Mouse (Mus musculus) right cerebral cortex, postnatal 10 days (tissue): ENCODE results near the gene Dnajc8.
"Not testable (repeated sequence)": the region's sequence is repeated elsewhere in the genome, so short reads cannot be mapped to it uniquely, and the experiment has no call there.

Source experiments
- DNase-seq, 2 experiments: peaks; one replicate each; pipeline ENCODE4 v3.0.0; 2021; ENCODE audit warnings: low spot score in 2 of 2

Gene Dnajc8

DNA sequence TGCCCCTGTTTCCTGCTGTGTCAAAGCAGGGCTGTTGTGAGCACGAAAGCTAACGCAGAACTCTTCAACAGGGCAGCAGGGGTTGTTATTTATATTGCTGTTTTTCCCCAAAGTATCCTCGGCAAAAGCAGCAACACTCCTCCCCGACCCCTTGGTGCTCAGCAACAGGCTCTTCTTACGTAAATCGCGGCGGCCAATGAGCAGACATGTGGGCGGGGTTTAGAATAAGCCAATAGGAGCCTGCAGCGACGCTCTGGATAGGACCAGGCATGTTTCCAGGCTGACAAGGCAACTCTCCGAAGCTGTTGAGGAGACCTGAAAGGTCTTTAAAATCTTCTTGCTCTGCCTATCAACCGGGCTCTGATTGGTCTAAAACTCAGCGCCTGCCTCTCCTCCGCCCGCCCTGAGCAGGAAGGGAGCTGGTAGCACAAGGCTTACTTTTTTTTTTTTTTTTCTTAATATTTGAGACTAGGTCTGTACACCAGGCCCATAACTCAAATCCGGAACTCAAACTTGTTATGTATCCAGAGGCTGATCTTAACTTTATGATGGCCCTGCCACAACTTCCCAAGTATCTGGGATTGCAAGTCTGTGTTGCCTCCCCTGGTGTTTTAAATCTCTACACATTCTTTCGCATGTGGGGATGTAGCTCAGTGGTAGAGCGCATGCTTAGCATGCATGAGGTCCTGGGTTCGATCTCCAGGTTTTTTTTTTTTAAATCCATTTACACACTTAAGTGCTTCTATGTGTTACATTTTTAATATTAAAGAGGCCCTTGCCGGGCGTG, 19.8 kb upstream of the Dnajc8 start:
- DNase-seq = peak; percentile 96 to 98

DNA sequence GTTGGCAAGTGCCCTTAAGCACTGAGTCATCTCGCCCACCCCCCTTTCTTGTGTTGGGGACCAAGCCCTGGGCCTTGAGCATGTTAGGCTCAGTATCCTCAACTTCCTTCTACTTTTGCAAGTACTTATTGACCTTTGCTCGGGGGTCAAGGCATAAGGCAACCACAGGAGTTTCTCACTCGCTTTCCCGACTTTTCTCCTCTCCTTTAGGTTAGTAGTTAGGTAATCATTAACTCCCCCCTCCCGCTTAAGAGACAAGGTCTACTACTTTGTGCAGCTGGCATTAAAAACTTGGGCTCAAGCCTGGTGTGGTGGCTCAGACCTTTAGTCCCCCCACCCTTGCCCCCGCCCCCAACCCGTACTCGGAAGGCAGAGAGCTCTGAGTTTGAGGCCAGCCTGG, 17.3 kb upstream of the Dnajc8 start:
- no peak for DNase-seq

DNA sequence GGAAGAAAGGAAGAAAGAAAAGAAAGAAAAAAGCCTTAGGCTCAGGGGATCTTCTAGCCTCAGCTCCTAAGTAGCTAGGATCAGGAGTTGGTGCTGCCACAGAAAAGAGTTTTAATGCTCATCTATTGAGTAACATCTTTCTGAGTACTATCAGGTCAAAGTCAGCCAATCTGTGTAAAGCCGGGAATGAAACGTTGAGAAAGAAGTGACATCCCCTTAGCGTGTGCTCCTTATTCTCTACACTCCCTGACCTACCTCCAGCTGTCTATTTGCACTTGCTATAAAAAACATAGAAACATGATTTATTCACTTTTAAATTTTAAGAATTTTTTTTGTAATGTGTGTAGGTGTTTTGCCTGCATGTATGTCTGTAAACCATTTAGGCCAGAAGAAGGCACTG, 16.2 kb upstream of the Dnajc8 start:
- DNase-seq = no peak

GRCm38 (mm10) chr4:132524321-132524741, 11.0 kb upstream of the Dnajc8 start:
- DNase-seq = no peak

DNA sequence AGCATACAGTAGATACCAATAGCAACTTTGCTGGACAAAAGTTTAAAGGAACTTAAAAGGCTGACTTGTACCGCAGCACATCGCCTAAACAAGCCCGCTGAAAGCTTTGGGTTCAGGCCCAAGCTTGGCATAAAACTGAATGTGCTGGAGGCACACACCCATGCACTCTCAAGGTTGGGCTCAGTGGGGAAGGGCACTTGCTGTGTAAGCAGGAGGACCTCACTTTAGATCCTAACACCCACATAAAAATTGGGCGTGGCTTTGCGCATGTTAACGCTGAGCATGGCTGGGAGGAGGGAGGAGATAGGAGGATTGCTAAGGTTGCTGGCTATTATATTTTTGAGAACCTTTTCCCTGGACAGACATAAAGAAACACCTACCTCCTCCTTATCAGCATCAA, 10.5 kb upstream of the Dnajc8 start:
- no peak for DNase-seq

DNA sequence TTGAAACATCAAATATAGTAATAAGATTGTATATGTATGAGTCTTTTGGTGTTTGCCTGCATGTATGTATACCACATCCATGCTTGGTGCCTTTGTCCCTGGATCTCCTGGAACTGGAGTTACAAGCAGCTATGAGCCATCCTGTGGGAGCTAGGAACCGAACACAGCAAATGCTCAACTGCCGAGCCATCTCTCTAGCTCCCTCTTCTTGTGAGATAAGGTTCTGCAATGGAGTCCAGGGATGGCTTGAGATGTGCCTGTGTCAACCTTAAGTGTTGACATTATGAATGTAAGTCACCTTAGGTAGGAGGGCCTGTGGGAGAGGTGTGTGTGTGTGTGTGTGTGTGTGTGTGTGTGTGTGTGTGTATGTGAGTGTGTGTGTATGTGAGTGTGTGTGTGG, 8.7 kb upstream of the Dnajc8 start:
- DNase-seq = no peak

- no peak for DNase-seq
Measured at GRCm38 (mm10) chr4:132527917-132528522, 7.3 kb upstream of the Dnajc8 start.

- DNase-seq = no peak
Measured at GRCm38 (mm10) chr4:132529344-132529743, 6.0 kb upstream of the Dnajc8 start.

DNA sequence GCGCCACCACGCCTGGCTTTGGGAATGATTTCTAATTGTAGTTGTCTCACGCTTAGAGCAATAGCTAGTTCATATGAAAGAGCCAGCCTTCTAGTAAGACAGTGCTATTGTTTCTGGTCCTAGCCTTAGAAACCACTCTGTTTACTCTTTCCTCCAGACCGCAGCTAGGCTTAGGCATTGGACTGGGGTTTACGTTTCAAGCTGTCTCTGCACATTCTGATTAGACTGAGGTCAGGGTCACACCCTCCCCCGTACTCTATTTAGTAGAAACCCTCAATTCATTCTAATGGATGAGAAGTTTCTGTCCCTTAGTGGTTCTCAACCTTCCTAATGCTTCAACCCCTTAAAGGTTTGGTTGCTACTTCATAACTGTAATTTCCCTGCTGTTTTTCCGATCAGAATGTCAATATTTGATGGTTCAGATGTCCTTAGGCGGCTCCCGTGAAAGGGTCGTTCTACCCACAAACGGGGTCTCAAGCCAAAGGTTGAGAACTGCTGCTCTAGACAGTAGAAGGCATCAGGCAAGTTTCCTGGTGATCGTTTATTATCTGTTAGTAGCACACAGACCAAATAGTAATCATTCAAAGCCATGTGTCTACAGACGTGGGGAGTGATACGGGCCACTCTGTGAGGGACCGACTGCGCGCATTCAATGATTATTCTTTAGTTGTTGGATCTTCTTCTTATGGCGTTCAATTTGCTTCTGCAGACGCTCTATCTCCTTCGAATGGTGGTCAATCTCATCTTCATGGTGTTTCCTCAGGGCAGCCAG, 5.1 kb upstream of the Dnajc8 start:
- DNase-seq = no peak

DNA sequence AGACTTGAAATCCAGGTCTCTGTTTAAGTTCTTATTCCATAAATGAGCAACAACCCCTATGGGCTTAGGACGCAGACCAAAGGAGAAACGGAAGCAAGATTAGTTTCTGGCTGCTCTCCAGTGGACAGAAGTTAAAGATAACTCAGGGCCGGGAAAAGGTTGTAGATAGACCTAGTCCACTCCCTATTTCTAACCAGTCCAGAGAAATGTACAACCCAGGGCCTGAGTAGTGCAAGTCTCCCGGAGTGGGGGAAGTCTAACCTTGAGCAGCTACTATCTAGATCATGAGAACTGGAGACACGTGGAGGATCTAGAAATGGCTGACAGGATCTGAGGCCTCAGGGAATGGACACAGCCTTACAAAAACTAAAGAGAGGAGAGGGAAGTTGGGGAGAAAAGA, 2.9 kb upstream of the Dnajc8 start:
- no peak for DNase-seq

DNA sequence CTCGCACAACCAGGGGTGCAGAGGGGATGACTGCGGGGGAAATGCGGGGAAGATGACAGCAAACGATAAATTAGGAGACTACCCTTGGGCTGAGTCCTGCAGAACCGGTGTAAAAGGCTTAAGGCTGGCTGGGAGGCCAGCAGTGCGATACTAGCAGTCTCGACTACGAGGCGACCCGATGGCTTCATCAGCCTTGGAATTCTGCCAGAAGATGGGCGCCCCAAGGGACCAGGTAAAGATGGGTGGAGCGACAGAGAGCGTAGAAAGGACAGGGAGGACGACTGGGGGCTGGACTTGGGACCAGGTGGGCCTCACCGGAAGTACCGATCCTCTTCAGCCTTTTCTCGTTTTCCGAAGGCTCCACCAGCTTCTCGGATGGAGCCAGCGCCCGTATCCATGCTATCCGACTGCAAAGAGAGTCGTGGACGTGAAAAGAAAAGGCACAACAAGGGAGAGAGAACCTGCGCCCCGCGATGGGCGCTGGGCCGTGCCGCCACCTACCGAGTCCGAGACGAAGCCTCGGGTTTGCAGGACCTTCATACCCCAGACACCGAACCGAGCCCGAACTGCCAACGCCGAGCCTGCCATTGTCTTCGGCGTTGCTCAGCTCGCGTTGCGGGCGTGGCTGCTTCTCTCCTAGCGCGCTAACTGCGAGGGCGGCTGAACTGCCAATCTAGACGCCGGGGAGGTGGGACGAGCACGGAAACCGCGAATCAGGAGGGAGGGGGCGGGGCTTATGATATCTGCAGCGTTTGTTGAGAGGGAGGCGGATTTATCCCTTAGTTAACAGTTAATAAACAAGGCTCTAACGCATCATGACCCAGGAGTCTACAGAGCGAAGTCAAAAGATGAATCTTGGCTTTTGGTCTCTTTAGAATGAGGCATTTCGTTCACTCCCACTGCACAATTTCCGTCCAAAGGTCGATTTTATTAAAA, 2.1 kb upstream of the Dnajc8 start, which contains the start of gene Atpif1:
Gene Atpif1, minus strand, starts transcription at position 679 of the 936 bp plus-strand sequence.
- peak; percentile 95 for DNase-seq

DNA sequence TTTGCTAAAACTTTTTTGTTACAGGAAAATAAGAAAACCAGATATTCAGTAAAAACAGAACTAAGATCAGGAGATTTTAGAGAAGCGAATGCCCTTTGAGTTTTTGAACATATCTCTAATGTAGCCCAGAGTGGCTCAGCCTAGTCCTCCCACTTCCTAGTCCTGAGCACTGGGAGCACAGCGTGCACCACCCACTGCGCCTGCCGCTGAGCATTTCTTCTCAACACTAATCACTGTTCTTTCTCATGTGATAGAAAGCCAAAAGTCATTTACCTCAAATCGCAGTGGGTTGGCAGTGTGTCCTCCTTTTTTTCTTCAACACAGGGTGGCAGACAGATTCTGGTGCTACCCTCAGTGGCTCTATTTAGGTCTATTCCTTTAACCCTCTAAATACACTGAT, 4.1 kb downstream of the Dnajc8 start:
- DNase-seq = no peak

DNA sequence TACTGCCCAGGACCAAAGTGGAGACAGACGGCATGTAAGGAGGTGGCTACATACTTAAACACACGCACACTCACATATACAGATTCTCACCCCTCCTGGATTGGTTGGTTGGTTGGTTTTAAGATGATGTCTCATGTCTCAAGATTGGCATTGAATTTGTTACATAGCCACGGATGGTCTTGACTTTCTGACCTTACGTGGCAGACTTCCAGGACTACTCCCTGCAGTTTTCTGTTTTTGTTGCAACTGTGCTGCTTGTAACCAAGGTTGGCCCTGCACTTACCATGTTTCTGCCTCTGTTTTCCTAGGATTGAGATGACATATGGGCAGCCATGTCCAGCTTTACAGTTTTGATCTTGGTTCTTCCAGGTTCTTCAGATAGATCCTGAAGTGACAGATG, 6.1 kb downstream of the Dnajc8 start:
- DNase-seq = no peak

DNA sequence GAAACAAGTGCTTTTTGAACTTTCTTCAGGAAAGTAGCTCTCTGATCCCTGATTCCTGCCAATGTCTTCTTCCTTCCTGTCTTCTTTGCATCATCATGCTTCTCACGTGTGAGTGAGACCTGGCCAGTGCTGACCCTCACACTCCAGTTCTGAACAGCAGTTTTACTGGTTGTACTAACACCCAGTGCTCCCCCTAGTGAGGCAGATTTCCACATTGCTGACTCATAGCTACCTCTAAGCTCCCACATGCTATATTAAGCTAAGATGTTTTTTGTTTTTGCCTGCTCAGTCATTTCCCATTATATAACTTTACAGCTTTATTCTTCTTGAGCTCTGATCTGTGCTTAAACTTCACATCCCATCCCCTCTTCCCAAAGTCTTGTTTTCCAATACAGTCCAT, 7.4 kb downstream of the Dnajc8 start:
- DNase-seq = no peak

DNA sequence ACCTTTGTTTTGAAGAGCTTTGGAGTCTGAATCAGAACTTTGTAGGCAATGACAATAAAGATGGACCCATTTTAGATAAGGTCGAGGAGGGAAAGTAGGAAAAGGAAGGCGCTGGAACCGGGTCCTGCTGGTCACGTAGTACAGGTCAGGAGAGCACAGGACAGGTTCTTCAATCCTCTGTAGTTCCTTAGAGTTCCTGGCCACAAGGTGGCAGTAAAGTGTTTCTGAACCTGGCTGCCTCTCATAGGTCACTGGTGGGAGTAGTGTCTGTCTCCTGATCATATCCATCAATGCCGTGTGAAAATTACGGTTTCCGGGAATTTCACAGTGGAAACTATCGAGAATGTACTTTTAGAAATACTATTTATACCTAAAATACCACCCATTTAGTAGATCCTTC, 10.5 kb downstream of the Dnajc8 start:
- peak; percentile 63 to 69 for DNase-seq

DNA sequence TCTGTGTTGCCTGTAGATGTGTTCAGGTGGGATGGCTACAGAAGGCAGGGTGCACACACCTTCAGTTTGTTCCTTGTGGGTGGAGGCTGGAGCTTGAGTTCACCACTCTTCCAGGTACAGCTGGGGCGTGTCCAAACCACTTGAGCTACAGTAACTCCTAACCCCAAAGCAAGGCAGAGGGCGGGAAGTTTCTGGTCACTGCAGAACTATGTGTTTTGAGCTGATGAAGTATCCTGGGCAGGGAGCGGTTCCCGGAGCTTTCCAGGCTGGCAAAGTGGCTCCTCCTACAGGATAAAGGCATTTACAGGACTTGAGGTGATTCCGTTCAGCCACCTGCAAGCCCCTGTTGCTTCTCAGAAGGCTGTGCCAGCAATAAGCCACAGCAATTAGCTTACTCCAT, 18.9 kb downstream of the Dnajc8 start:
- DNase-seq = no peak

GRCm38 (mm10) chr4:132554653-132555052, 19.3 kb downstream of the Dnajc8 start:
- no peak for DNase-seq

GRCm38 (mm10) chr4:132555550-132555949, 20.2 kb downstream of the Dnajc8 start:
- DNase-seq = not testable (repeated sequence)

DNA sequence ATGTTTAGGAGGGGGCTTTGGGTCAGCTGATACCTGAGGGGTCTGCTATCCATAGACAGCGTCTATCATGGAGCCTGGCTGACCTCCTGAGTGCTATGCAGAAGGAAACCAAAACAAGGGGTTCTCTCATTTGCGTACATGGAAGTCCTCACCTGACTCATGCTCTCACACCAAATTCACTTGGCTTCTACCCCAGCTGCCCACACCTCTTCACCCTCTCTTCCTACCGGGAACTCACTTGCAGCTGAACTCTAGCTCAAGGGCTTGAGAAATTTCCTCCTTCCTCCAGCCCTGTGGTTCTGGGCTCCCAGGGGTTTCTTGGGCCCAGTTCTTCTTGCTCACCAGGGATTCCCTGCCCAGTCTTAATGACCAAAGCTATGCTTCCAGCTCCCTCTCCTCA, 27.9 kb downstream of the Dnajc8 start:
- no peak for DNase-seq

DNA sequence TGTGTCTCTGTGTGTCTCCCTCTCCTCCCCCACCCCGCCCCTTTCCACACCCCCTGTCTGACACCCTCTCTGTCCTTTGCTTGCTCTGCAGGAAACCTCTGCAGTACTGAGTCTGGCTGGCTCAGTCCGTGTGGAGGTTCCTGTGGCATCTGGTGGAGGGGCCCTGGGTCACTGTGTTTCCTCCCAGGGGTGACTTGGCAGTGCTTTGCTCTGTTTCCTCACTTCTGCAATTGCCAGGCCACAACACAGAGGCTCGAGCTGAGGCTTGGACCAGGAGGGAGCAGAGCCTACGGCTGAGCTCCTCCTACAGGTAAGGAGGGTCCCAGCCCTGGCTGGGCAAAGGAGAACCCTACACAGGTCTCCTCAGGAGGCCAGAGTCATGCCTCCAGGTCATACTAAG, 28.6 kb downstream of the Dnajc8 start, which contains the start of gene Ptafr:
Gene Ptafr, plus strand, starts transcription at position 103 of the 400 bp plus-strand sequence.
- DNase-seq = peak; percentile 56 to 66

GRCm38 (mm10) chr4:132565089-132565747, 29.9 kb downstream of the Dnajc8 start:
- peak; percentile 56 to 59 for DNase-seq
